Mouse (Mus musculus) CD4-positive naive resting alpha-beta T cell, adult 76 days (primary cell): ENCODE data around the gene Rcl1. TPM values are rescaled to one million over a fixed set of nuclear protein-coding genes. Genes with fewer than 3 reads are reported as not detected.

ENCODE experiments used
- total RNA-seq: library from RNA; stranded (reverse); gene quantifications from one replicate; pipeline ENCODE4 v1.2.4, GENCODE M21; 2023

The Rcl1 gene
- total RNA-seq, result 25.9 TPM

DNA sequence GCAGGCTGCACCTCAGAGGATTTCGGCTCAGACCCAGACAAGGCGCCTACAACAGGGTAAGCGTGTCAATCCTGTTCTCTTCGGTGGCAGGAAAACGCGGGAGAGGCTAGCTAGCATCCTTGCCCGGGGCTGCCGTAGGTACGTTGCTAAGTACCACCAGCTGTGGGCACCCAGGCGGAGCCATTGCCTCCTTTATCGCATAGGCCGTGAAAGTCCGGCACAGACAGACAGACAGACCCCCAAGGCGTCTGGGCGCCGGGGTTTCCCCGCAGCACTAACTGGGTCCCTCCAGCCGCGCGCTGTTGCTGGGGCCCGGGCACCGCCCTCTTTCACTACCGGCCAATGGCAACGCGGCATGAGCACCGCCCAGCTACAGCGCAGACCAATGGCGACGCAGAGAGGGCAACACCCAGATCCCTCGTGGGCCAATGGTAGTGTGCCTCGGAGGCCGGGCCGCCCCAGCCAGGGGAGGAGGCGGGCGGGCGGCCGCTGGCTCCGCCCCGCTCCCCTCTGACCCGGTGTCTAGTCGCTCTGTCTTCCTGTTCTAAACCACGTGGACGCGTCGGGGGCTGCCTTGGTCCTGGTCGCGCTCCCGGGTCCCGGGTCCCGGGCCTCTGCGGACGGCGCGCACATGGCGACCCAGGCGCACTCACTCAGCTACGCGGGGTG, at the start of gene Rcl1:
TSS of gene Rcl1 (plus strand) at position 502 of the 669 bp plus-strand sequence.

Other genes starting within 250 kb of the Rcl1 start
- gene Plpp6, start 137.4 kb upstream of the Rcl1 start, total RNA-seq, result 13.4 TPM
- 0.29 TPM for gene 4430402I18Rik, start 133.6 kb upstream of the Rcl1 start, total RNA-seq
- gene Cdc37l1, start 111.0 kb upstream of the Rcl1 start, total RNA-seq, result 70.1 TPM
- 13.6 TPM for gene Ak3, start 53.4 kb upstream of the Rcl1 start, total RNA-seq
- gene Jak2, start 150.5 kb downstream of the Rcl1 start, total RNA-seq, result 60.0 TPM
- 2.6 TPM for gene Insl6, start 224.0 kb downstream of the Rcl1 start, total RNA-seq
- not detected for gene Rln1, start 233.3 kb downstream of the Rcl1 start, total RNA-seq